Mouse (Mus musculus) cerebellum, adult 11 months (tissue): ENCODE measurements at regions not wholly inside any gene's neighbourhood (a gene's known extent, or its start where the extent isn't known, plus 50 kb on each side); places are given as distances from the start of the nearest gene placed in this dataset.

Source experiments
- DNase-seq: peaks from one replicate; pipeline ENCODE4 v3.0.0; 2022

DNA sequence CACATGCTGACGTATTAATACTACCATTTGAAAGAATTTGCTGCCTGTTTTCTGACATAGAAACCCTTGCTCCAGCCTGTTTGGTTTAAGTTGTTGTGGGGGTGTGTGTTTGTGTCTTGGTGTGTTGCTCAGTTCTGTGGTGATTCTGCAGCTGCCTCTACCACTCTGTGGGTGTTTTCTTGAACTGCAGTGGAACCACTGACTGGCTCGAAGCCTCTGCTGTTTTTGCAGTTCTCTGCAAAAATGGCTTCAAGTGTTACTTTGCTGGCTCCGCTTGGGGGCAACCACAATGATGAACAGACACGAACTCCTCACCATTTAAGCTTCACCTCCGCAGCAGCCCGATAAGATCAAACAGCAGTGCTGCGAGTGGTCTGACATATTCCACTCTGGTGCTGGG, 274.6 kb downstream of the Ets1 start:
- DNase-seq: no peak

GRCm38 (mm10) chr9:32915633-32916032, 279.6 kb downstream of the Ets1 start:
- DNase-seq: no peak

DNA sequence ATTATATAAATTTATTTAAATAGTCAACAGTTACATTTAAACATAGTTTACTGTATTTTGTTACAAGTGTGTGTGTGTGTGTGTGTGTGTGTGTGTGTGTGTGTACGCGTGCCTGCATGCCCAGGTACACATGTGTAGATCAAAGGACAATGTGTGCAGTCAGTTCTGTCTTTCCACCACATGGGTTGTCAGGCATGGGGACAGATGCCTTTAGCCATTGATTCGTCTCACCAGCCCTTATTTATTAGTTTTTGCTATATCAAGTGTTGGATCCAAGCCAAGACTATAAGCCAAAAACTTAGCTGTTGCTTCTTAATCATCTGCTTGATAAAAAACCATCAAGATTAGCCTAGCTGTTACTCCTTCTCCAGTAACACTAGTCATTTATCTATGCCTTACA, 280.7 kb downstream of the Ets1 start:
- DNase-seq: no peak

GRCm38 (mm10) chr9:32923925-32924324, 287.9 kb downstream of the Ets1 start:
- no peak for DNase-seq

GRCm38 (mm10) chr9:32924333-32924886, 288.4 kb downstream of the Ets1 start:
- DNase-seq: no peak

- DNase-seq: no peak
These were observed 289.0 kb downstream of the Ets1 start for GRCm38 (mm10) chr9:32925036-32925435.

DNA sequence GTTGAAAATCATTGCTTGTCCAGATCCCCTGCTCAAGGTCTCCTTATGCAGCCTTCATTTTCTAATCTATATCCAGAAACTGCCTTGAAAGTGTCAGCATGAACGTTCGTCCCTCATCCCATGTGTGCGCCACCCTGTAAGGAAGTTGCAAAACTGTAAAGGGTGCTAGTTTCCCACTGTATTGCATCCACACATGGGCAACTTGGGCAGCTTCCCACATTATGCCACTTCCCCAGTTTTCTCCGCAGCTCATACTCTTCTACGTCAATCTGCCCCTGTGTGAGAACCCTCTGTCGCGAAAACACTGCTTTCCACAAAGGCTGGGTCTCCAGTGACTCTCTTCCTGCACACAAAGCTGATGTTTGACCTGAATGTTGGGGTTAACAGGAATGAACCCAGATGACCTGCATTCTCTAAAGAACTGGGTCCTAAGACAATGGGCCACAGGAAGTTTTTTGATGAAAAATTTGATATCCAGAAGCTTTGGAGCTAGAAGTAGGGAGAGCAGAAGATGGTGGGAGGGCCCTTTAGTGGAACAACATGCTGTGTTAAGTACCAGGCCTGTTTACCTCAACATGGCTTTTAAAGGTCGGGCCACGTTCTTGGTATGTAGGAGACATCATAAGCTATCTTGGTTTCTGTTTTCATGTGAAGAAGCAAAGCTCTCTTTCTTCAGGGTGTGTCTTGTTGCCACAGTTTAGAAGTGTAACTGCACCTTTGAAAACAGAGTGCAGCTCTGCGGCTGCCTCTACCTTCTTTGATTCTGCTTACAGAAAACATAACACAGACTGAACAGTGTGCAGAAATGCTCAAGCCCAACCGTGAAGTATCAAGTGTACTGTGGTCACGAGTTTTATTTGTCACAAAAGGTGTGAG, 289.9 kb downstream of the Ets1 start:
- DNase-seq: no peak

GRCm38 (mm10) chr9:32927656-32928055, 291.6 kb downstream of the Ets1 start:
- DNase-seq: no peak

- no peak for DNase-seq
These were observed 292.4 kb downstream of the Ets1 start for GRCm38 (mm10) chr9:32928289-32929000.

GRCm38 (mm10) chr9:32929331-32929730, 293.3 kb downstream of the Ets1 start:
- no peak for DNase-seq

- no peak for DNase-seq
These were observed 293.8 kb downstream of the Ets1 start for GRCm38 (mm10) chr9:32929826-32930225.

GRCm38 (mm10) chr9:32931266-32932005, 295.4 kb downstream of the Ets1 start:
- DNase-seq: no peak

- DNase-seq: no peak
These were observed 297.4 kb downstream of the Ets1 start for GRCm38 (mm10) chr9:32933237-32934071.

GRCm38 (mm10) chr9:32934436-32934835, 298.4 kb downstream of the Ets1 start:
- DNase-seq: no peak

GRCm38 (mm10) chr9:32936462-32936861, 300.4 kb downstream of the Ets1 start:
- DNase-seq: no peak

DNA sequence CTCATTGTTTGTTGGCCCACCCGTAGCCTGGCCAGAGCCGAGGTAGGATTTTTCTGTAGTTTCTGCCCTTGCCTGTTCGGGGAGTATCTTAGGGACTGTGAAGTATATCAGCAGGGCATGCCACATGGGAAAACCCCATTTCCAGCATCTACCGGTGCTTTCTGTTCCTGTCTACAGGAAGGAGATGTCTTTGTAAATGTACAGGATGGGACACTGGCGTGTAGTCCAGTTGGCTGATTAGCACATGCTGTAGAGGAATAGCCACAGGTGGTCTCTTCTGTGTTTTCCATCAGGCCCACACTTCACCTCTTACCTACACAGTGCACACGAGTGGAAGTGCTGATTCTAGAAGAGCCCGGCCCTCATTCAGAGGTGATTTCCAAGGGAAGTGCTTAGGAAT, 301.4 kb downstream of the Ets1 start:
- DNase-seq: no peak

DNA sequence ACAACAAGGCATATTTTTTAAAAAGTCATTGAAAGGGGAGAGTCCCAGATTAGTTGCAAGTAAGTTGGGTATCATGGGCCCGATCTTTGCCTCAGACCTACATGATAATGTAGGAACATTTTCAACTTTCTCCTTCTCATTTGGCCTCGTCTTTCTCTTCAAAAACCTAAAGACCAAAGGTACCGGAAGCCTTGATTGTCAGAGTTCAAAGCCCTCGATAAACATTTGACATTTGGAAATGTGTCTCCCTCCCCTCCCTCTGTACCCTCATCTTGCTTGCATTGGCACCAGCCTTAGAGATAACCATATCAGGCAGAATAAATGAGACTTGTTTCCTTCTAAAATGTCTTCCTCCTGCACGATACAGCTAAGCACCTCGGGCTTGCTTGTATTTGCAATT, 302.8 kb downstream of the Ets1 start:
- DNase-seq: no peak

GRCm38 (mm10) chr9:32939626-32940025, 303.6 kb downstream of the Ets1 start:
- DNase-seq: no peak

GRCm38 (mm10) chr9:32940111-32940813, 304.2 kb downstream of the Ets1 start:
- DNase-seq: peak; percentile 27

- no peak for DNase-seq
These were observed 305.1 kb downstream of the Ets1 start for GRCm38 (mm10) chr9:32940919-32941767.

DNA sequence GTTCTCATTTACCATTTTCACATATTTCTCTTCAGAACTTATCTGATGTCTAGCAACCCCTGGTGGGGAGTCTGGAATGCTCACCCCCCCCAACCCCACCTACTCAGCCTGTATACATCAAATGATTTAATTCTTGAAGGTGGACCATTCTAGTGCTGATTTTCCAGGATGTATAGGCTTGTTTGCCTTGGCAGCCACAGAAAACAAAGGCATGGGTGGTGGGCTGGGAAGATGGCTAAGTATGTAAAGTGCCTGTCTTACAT, 305.7 kb downstream of the Ets1 start:
- no peak for DNase-seq
